28 mouse cellular contexts compared by ENCODE assay signal in genomic region chr1:180376598-180376997, GRCm38 (mm10). TPM values are rescaled to one million over a fixed set of nuclear protein-coding genes. Genes with fewer than 3 reads are reported as not detected.
DNase-seq lines count a peak whose midpoint lies in the region; ATAC-seq and TF ChIP-seq lines count a peak whose summit lies in the region.
"Had no signal": no experiment of that assay in that cellular context is flagged by ENCODE, and none has a peak within 500 bp of the region (broad histone marks: within the 10 kb centered on the region; RNA-seq: fewer than 3 reads in every experiment).

No protein-coding gene starts in this region.

- H3K9ac ChIP-seq in intestine, embryonic 14.5 days (ENCODE audit: low read length): no peak overlapping the region
- H3K9ac ChIP-seq in intestine, postnatal 0 days (ENCODE audit: low read depth, low read length): no peak overlapping the region
- no peak overlapping the region for H3K9ac ChIP-seq in embryonic facial prominence, embryonic 11.5 days (replicated peaks; ENCODE audit: low read length)
- H3K9ac ChIP-seq in intestine, embryonic 16.5 days (ENCODE audit: low read depth, low read length): no peak overlapping the region
- H3K9ac ChIP-seq: kidney, embryonic 15.5 days; limb, embryonic 15.5 days; liver, embryonic 13.5 days; midbrain, embryonic 13.5 days had no signal

- WGBS in intestine, embryonic 14.5 days: 34% methylated on average over 7 of the region's 7 CpGs
- WGBS in intestine, postnatal 0 days: 70% methylated on average over 7 of the region's 7 CpGs
- WGBS in embryonic facial prominence, embryonic 11.5 days: 49% methylated on average over 7 of the region's 7 CpGs
- 55% methylated on average over 7 of the region's 7 CpGs for WGBS in intestine, embryonic 16.5 days

- H3K36me3 ChIP-seq in intestine, embryonic 14.5 days (ENCODE audit: control insufficient read depth, insufficient read depth, low read length): no peaks in the 10 kb centered on the region
- no peaks in the 10 kb centered on the region for H3K36me3 ChIP-seq in intestine, postnatal 0 days (ENCODE audit: control insufficient read depth, insufficient read depth)
- H3K36me3 ChIP-seq in embryonic facial prominence, embryonic 11.5 days (replicated peaks; ENCODE audit: control insufficient read depth, insufficient read depth, low read depth, low read length): no peaks in the 10 kb centered on the region
- no peaks in the 10 kb centered on the region for H3K36me3 ChIP-seq in intestine, embryonic 16.5 days (ENCODE audit: control insufficient read depth, insufficient read depth, low read length)
- H3K36me3 ChIP-seq: hindbrain, embryonic 10.5 days; kidney, embryonic 15.5 days; liver, embryonic 13.5 days; midbrain, embryonic 13.5 days had no signal

- peak overlapping the region; percentile 66 for H3K27ac ChIP-seq in intestine, embryonic 14.5 days (ENCODE audit: low read depth)
- no peak overlapping the region for H3K27ac ChIP-seq in intestine, postnatal 0 days (ENCODE audit: low read depth, low read length)
- H3K27ac ChIP-seq in brown adipose tissue, adult 24 weeks (replicated peaks; ENCODE audit: low read depth, low read length): peak overlapping the region; percentile 1
- H3K27ac ChIP-seq in embryonic facial prominence, embryonic 11.5 days (replicated peaks; ENCODE audit: low read depth, low read length): no peak overlapping the region
- peak overlapping the region; percentile 30; the same call in 1 of the 2 replicates for H3K27ac ChIP-seq in intestine, embryonic 16.5 days (ENCODE audit: low read length)
- H3K27ac ChIP-seq: hindbrain, embryonic 10.5 days; kidney, embryonic 15.5 days; liver, embryonic 13.5 days; macrophage; midbrain, embryonic 13.5 days had no signal

- H3K4me2 ChIP-seq in intestine, embryonic 14.5 days (ENCODE audit: low read length): no peak overlapping the region
- no peak overlapping the region for H3K4me2 ChIP-seq in intestine, postnatal 0 days (replicated peaks; ENCODE audit: low read depth)
- no peak overlapping the region for H3K4me2 ChIP-seq in embryonic facial prominence, embryonic 11.5 days (ENCODE audit: low read depth, low read length)
- no peak overlapping the region for H3K4me2 ChIP-seq in intestine, embryonic 16.5 days (ENCODE audit: low read depth, low read length)
- H3K4me2 ChIP-seq: kidney, embryonic 15.5 days; limb, embryonic 15.5 days; liver, embryonic 13.5 days; midbrain, embryonic 13.5 days had no signal

- no peak overlapping the region for H3K4me3 ChIP-seq in intestine, embryonic 14.5 days (ENCODE audit: low read depth, low read length)
- H3K4me3 ChIP-seq in intestine, postnatal 0 days (ENCODE audit: low read depth, low read length): no peak overlapping the region
- H3K4me3 ChIP-seq in brown adipose tissue, adult 24 weeks (ENCODE audit: insufficient read depth, low read depth, low read length): no peak overlapping the region
- no peak overlapping the region for H3K4me3 ChIP-seq in embryonic facial prominence, embryonic 11.5 days (ENCODE audit: low read depth, low read length)
- H3K4me3 ChIP-seq in intestine, embryonic 16.5 days (ENCODE audit: low read length): no peak overlapping the region
- H3K4me3 ChIP-seq: hindbrain, embryonic 10.5 days; kidney, embryonic 15.5 days; limb, embryonic 15.5 days; liver, embryonic 13.5 days; midbrain, embryonic 13.5 days had no signal

- no peaks in the 10 kb centered on the region for H3K27me3 ChIP-seq in intestine, embryonic 14.5 days (replicated peaks; ENCODE audit: control insufficient read depth, insufficient read depth, low read length)
- no peaks in the 10 kb centered on the region for H3K27me3 ChIP-seq in intestine, postnatal 0 days (replicated peaks; ENCODE audit: control insufficient read depth, insufficient read depth, low read length)
- H3K27me3 ChIP-seq in embryonic facial prominence, embryonic 11.5 days (ENCODE audit: control insufficient read depth, insufficient read depth, low read length): no peaks in the 10 kb centered on the region
- H3K27me3 ChIP-seq in intestine, embryonic 16.5 days (replicated peaks; ENCODE audit: control insufficient read depth, insufficient read depth, low read length): no peaks in the 10 kb centered on the region
- H3K27me3 ChIP-seq: kidney, embryonic 15.5 days; limb, embryonic 15.5 days; liver, embryonic 13.5 days; midbrain, embryonic 13.5 days had no signal

- TF ChIP-seq CTCF in intestine, postnatal 0 days (IDR thresholded peaks at IDR 0.05; ENCODE audit: low read depth): no peak

- peaks cover 26% of the 10 kb centered on the region for H3K4me1 ChIP-seq in intestine, embryonic 14.5 days (replicated peaks; ENCODE audit: control insufficient read depth, insufficient read depth, low read length)
- no peaks in the 10 kb centered on the region for H3K4me1 ChIP-seq in intestine, postnatal 0 days (replicated peaks; ENCODE audit: control insufficient read depth, insufficient read depth, low read length)
- peaks cover 47% of the 10 kb centered on the region for H3K4me1 ChIP-seq in brown adipose tissue, adult 24 weeks (ENCODE audit: control insufficient read depth, insufficient read depth, insufficient read length, low read length)
- 0 out of 2 replicates have a peak, but pooled peaks cover 4% of the 10 kb centered on the region for H3K4me1 ChIP-seq in embryonic facial prominence, embryonic 11.5 days (ENCODE audit: control insufficient read depth, insufficient read depth, low read length)
- H3K4me1 ChIP-seq in intestine, embryonic 16.5 days (ENCODE audit: control insufficient read depth, insufficient read depth, low read length): 0 out of 2 replicates have a peak, but pooled peaks cover 9% of the 10 kb centered on the region
- H3K4me1 ChIP-seq: midbrain, embryonic 13.5 days had no signal

- no peak for DNase-seq in intestine, embryonic 14.5 days (ENCODE audit: low spot score)
- DNase-seq in embryonic facial prominence, embryonic 11.5 days (ENCODE audit: low spot score): peak; percentile 59
- no peak for DNase-seq in adrenal gland, postnatal 10 days
- DNase-seq in embryo, embryonic 10.5 days (ENCODE audit: low spot score): no peak
- DNase-seq: cerebellum, adult 8-10 months; cerebellum, postnatal 25 days; gastrocnemius, postnatal 36 days; heart, adult 18-20 months; heart, postnatal 14 days; kidney, adult 18-20 months; kidney, postnatal 25 days; liver, embryonic 13.5 days; lung, adult 18-20 months; right cerebral cortex, adult 18-20 months; right cerebral cortex, postnatal 4 days; thymus, postnatal 14 days had no signal

- no peaks in the 10 kb centered on the region for H3K9me3 ChIP-seq in intestine, embryonic 14.5 days (ENCODE audit: control insufficient read depth, low read length)
- no peaks in the 10 kb centered on the region for H3K9me3 ChIP-seq in intestine, postnatal 0 days (ENCODE audit: control insufficient read depth)
- H3K9me3 ChIP-seq in embryonic facial prominence, embryonic 11.5 days (replicated peaks; ENCODE audit: control insufficient read depth, low read length): no peaks in the 10 kb centered on the region
- H3K9me3 ChIP-seq in intestine, embryonic 16.5 days (ENCODE audit: control insufficient read depth, low read length): no peaks in the 10 kb centered on the region
- H3K9me3 ChIP-seq: hindbrain, embryonic 10.5 days; kidney, embryonic 15.5 days; limb, embryonic 15.5 days; liver, embryonic 13.5 days; midbrain, embryonic 13.5 days had no signal

- ATAC-seq in intestine, embryonic 14.5 days (replicated peaks; ENCODE audit: low FRiP score, low TSS enrichment, low read depth): 0 out of 2 replicates have a peak, but pooled peaks have one; percentile 41
- ATAC-seq in intestine, postnatal 0 days: no peak
- ATAC-seq in embryonic facial prominence, embryonic 11.5 days (replicated peaks; ENCODE audit: insufficient number of reproducible peaks, low FRiP score, low TSS enrichment, low read depth): no peak
- ATAC-seq in intestine, embryonic 16.5 days: no peak
- ATAC-seq: CD4-positive, CD25-positive, alpha-beta regulatory T cell, adult 4 months; forebrain, embryonic 14.5 days; hindbrain, embryonic 16.5 days; lung, postnatal 0 days; midbrain, embryonic 13.5 days had no signal

RNA-seq across cellular contexts. Expression of gene Itpkb, which starts 46.3 kb away (rescaled TPM):
- 6.7 and 8.3 TPM in 2 replicates for polyA plus RNA-seq in intestine, embryonic 14.5 days (2014; fragmentation: Nextera tagmentation; extraction: Ambion mirVana)
- 2.3 and 3.4 TPM in 2 replicates for polyA plus RNA-seq in intestine, postnatal 0 days (2015; fragmentation: Nextera tagmentation; extraction: Ambion mirVana)
- polyA plus RNA-seq in brown adipose tissue, adult 24 weeks (2012; ENCODE audit: insufficient read depth, insufficient read length, missing spikeins): 15.8 and 21.6 TPM in 2 replicates
- 3.4 and 3.8 TPM in 2 replicates for polyA plus RNA-seq in embryonic facial prominence, embryonic 11.5 days (2014; fragmentation: Nextera tagmentation; extraction: Ambion mirVana)
- 5.1 TPM in 2 replicates for polyA plus RNA-seq in intestine, embryonic 16.5 days (2015; fragmentation: Nextera tagmentation; extraction: Ambion mirVana)
- total RNA-seq in adrenal gland, postnatal 10 days (2021): 10 to 100 TPM; 59.2 to 73.0 TPM

Comparison
In these comparisons a context has a peak if more than half of its experiments do, and no peak if none do; other contexts are left out.
1. H3K27ac ChIP-seq: peak in intestine, embryonic 14.5 days (single experiment), brown adipose tissue, adult 24 weeks (single experiment) and intestine, embryonic 16.5 days (single experiment); none in intestine, postnatal 0 days (single experiment) and embryonic facial prominence, embryonic 11.5 days (single experiment).